Mouse (Mus musculus) neural tube, embryonic 11.5 days (tissue): ENCODE data around the gene Gatd1. TPM values are rescaled to one million over a fixed set of nuclear protein-coding genes. Genes with fewer than 3 reads are reported as not detected.

ENCODE experiments used
- ATAC-seq: fragments of 200-750 bp; cut with Nextera tagmentation; 2 replicates; pipeline ENCODE4 v1.8.0; 2017; ENCODE audit warnings: moderate number of reproducible peaks, mild to moderate bottlenecking, moderate TSS enrichment, moderate library complexity; ENCODE audit not compliant: insufficient read depth, low FRiP score, low TSS enrichment
- DNase-seq: peaks from one replicate; pipeline ENCODE4 v3.0.0-alpha.2; 2015; ENCODE audit warnings: low spot score
- H3K27ac ChIP-seq: fragments of 300-500 bp; sonication (generic); 2 replicates; pipeline ENCODE4 v1.5.1; 2014; ENCODE audit warnings: low read depth, mild to moderate bottlenecking, low read length
- H3K27me3 ChIP-seq: fragments of 300-500 bp; sonication (generic); 2 replicates; pipeline ENCODE4 v1.6.1; 2014; ENCODE audit warnings: mild to moderate bottlenecking, low read length, mixed read lengths; ENCODE audit not compliant: control insufficient read depth, insufficient read depth
- H3K36me3 ChIP-seq: fragments of 300-500 bp; sonication (generic); 2 replicates; pipeline ENCODE4 v1.6.1; 2014; ENCODE audit warnings: mild to moderate bottlenecking, low read length, moderate library complexity, mixed read lengths; ENCODE audit not compliant: control insufficient read depth, insufficient read depth
- H3K4me1 ChIP-seq: fragments of 300-500 bp; sonication (generic); 2 replicates; pipeline ENCODE4 v1.6.1; 2014; ENCODE audit warnings: low read length, mixed read lengths; ENCODE audit not compliant: control insufficient read depth, insufficient read depth
- H3K4me2 ChIP-seq: fragments of 300-500 bp; sonication (generic); 2 replicates; pipeline ENCODE4 v1.6.1; 2014; ENCODE audit warnings: low read depth, mild to moderate bottlenecking, moderate library complexity
- H3K4me3 ChIP-seq: fragments of 300-500 bp; sonication (generic); 2 replicates; pipeline ENCODE4 v1.5.1; 2014; ENCODE audit warnings: low read depth, low read length
- H3K9ac ChIP-seq: fragments of 300-500 bp; sonication (generic); 2 replicates; pipeline ENCODE4 v1.6.1; 2014; ENCODE audit warnings: mild to moderate bottlenecking, low read length
- H3K9me3 ChIP-seq: fragments of 300-500 bp; sonication (generic); 2 replicates; pipeline ENCODE4 v1.6.1; 2016; ENCODE audit warnings: low read length; ENCODE audit not compliant: control insufficient read depth
- WGBS: fragments of 180-500 bp; shearing (Covaris S2); extraction: QIAGEN DNeasy Blood & Tissue Kit; methylation state at CpG from one replicate; pipeline ENCODE4 v1.1.7; 2014; 5-methylcytosine and 5-hydroxymethylcytosine counted together
- polyA plus RNA-seq: library from polyadenylated mRNA; unstranded; fragments of >200 nt; fragmentation: Nextera tagmentation; extraction: Ambion mirVana; gene quantifications from 2 replicates; pipeline ENCODE4 v1.2.1, GENCODE M21; 2014

Gene Gatd1
- polyA plus RNA-seq, 1 experiment from 2014 or later: 44.1 TPM

DNA sequence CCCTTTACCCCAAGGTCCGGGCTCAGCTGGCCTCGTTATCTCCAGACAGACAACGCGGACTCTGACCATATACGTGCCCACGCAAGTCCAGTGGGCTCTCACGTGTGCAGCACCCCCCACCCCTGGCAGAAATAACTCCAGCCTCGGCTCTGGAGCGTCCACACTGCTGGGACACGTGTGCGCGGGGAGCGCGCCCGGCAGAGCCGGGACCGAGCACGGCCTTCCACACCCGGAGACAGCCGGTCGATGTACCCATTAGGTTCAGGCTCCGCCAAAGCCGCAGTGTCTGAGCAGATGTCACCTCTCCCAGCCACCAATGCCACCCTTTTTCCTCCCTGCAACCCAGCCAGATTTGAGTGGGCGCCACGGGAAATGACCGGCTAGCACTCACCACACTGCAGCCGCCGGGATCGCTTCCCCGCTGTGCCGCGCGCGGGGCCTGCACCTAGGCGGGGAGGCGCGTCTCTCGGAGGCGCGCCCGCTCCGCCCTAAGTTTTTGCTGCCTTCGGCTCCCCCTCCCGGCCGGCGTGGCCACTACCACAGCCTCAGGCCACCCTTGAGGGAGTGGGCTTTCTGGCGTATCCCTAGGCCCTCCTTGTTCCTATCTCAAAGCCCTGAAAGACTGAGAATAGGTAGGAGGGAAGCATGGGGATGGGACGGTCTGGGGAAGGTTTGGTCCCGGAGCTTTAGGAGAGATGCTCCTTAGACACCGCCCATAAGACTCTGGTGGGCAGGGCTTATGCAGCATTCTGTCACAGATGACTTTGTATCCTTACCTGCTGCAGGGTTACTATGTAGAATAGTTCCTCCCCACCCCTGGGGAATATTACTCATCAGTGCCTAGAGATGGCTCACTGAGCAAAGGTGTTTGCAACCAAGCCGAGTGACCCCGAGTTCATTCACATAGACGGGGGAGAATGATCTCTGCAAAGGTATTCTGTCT lies 23.5 kb upstream of the Gatd1 start, which contains the start of gene Slc25a22:
Gene Slc25a22 (minus strand): TSS at position 715 of the 943 bp plus-strand sequence.
- Histone ChIP-seq H3K9ac (peak within 1 kb of the TSS; percentile 77), H3K27ac (0 out of 2 replicates have a peak within 1 kb of the TSS, but pooled peaks have one; percentile 23), H3K9me3 (no peaks in the 10 kb centered on the region), H3K4me2 (peak within 1 kb of the TSS; percentile 85), H3K4me3 (peak within 1 kb of the TSS; percentile 63), H3K27me3 (no peaks in the 10 kb centered on the region), H3K36me3 (peaks cover 5% of the 10 kb centered on the region), H3K4me1 (peaks cover 31% of the 10 kb centered on the region)
- DNase-seq: peak; percentile 90
- WGBS: 7% methylated on average over 53 of the region's 53 CpGs
- peak; percentile 68 for ATAC-seq

- H3K36me3 ChIP-seq: peaks cover 8% of the 10 kb centered on the region
- ATAC-seq: no peak
Observed at GRCm38 (mm10) chr7:141436523-141436892, 22.6 kb upstream of the Gatd1 start.

GRCm38 (mm10) chr7:141435856-141436522 lies 22.1 kb upstream of the Gatd1 start:
- no peak for DNase-seq
- H3K36me3 ChIP-seq: peaks cover 7% of the 10 kb centered on the region
- peaks cover 26% of the 10 kb centered on the region for H3K4me1 ChIP-seq

More at GRCm38 (mm10) chr7:141436523-141436892, 22.6 kb upstream of the Gatd1 start:
- 64% methylated on average over 2 of the region's 2 CpGs for WGBS
- H3K4me3 ChIP-seq: peak overlapping the region; percentile 63
- H3K27me3 ChIP-seq: no peaks in the 10 kb centered on the region
- no peak overlapping the region for H3K27ac ChIP-seq
- no peaks in the 10 kb centered on the region for H3K9me3 ChIP-seq
- H3K4me2 ChIP-seq: peak overlapping the region; percentile 85
- peak overlapping the region; percentile 77; the same call in 1 of the 2 replicates for H3K9ac ChIP-seq
- no peak for DNase-seq
- peaks cover 26% of the 10 kb centered on the region for H3K4me1 ChIP-seq

DNA sequence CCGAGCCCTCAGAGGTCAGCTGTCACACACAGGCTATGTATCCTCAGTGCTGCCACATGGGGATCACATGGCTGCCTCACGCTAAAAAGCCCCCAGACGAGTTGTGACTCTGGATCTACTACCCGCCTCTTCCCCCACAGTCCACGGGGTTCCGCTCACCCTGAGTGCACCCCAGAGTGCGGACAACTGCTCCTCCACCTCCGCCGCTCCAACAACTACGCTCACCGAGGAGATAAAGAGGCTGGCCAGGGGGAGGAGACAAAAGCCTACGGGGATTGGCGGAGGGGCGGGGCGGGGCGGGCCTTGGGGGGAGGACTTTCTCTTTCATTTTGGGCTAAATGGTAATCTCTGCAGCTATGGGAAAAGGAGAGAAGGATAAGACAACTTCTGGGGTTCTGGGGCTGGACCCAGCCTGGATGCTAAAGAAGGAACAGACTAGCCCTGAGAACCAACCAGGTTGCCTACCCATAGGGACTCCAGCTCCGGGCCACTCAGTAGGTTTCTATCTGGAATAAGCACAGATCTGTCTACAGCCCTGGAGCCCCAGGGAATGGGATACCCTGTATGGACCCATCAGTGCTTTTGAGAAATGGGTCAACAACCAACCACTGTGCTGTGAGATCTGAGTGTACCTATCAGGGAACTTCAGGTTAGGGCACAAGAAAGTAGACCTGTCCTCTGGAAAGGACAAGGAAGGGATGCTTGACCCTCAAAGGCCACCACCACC lies 21.4 kb upstream of the Gatd1 start:
- H3K4me2 ChIP-seq: peak overlapping the region; percentile 74
- ATAC-seq: no peak; the same call in 1 of the 2 replicates
- H3K27me3 ChIP-seq: no peaks in the 10 kb centered on the region
- WGBS: 4% methylated on average over 17 of the region's 17 CpGs
- H3K4me1 ChIP-seq: peaks cover 26% of the 10 kb centered on the region
- peak overlapping the region; percentile 45 for H3K4me3 ChIP-seq
- peak overlapping the region; percentile 24 for H3K27ac ChIP-seq
- H3K36me3 ChIP-seq: peaks cover 9% of the 10 kb centered on the region
- DNase-seq: peak; percentile 55
- H3K9me3 ChIP-seq: no peaks in the 10 kb centered on the region
- peak overlapping the region; percentile 69 for H3K9ac ChIP-seq

More at GRCm38 (mm10) chr7:141435856-141436522, 22.1 kb upstream of the Gatd1 start:
- WGBS: 78% methylated on average over 9 of the region's 9 CpGs
- Histone ChIP-seq H3K4me3 (peak overlapping the region; percentile 63), H3K27me3 (no peaks in the 10 kb centered on the region), H3K4me2 (peak overlapping the region; percentile 85), H3K9ac (no peak overlapping the region), H3K27ac (no peak overlapping the region), H3K9me3 (no peaks in the 10 kb centered on the region)
- ATAC-seq: no peak

GRCm38 (mm10) chr7:141434464-141434863 lies 20.5 kb upstream of the Gatd1 start:
- ATAC-seq (no peak; the same call in 1 of the 2 replicates), DNase-seq (peak; percentile 52)
- H3K27me3 ChIP-seq: no peaks in the 10 kb centered on the region
- peaks cover 9% of the 10 kb centered on the region for H3K36me3 ChIP-seq
- no peaks in the 10 kb centered on the region for H3K9me3 ChIP-seq
- peak overlapping the region; percentile 74 for H3K4me2 ChIP-seq
- 14% methylated on average over 8 of the region's 8 CpGs for WGBS
- H3K27ac ChIP-seq: peak overlapping the region; percentile 24
- peak overlapping the region; percentile 45 for H3K4me3 ChIP-seq
- peak overlapping the region; percentile 69 for H3K9ac ChIP-seq
- peaks cover 30% of the 10 kb centered on the region for H3K4me1 ChIP-seq

DNA sequence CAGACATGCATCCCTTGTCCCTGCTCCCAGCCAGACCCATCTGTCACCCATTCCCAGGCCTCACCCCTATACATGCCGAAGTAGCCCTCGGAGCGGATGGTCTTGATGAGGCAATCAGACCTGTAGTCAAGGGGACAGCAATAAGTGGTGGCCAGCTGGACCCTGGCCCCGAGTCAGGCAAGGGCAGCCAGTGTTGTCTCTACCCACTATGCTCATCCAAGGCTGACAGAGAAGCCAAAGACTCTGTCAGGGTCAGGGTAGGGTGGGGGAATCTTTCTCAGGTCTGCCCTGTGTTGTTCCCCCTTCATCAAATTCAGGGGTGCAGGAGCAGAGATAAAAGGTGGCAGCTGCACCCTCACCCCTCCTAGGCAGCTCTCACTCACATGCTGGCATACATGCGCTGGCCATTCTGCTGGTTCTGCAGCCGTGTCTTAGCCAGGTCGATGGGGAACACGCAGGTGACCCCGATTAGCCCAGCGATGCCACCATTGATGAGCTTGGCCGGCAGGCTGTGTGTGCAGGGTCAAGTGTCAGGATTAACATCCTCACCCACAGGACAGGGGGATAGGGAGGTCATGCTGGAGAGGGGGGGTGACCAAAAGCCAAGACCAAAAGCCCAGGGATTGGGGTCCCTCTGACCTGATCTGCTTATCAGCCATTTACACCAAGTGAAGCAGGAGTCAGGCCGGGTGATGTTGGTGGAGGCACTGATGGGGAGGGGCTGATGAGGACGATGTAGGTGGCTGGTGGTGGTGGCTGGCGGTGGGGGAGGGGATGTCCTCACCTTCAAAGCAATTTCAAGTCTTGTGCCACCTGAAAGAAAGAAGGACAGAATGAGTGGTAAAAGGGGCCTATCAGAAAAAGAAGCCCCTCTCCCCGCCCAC lies 19.8 kb upstream of the Gatd1 start:
- Histone ChIP-seq H3K27ac (0 out of 2 replicates have a peak overlapping the region, but pooled peaks have one; percentile 6), H3K9ac (peak overlapping the region; percentile 69), H3K36me3 (peaks cover 9% of the 10 kb centered on the region), H3K27me3 (no peaks in the 10 kb centered on the region), H3K4me3 (peak overlapping the region; percentile 45), H3K9me3 (no peaks in the 10 kb centered on the region), H3K4me2 (peak overlapping the region; percentile 74), H3K4me1 (peaks cover 37% of the 10 kb centered on the region)
- DNase-seq: no peak
- no peak for ATAC-seq
- 77% methylated on average over 15 of the region's 15 CpGs for WGBS

- Histone ChIP-seq H3K9ac (no peak overlapping the region; the same call in 1 of the 2 replicates), H3K4me1 (peaks cover 37% of the 10 kb centered on the region), H3K4me3 (no peak overlapping the region), H3K27ac (no peak overlapping the region), H3K9me3 (no peaks in the 10 kb centered on the region), H3K27me3 (no peaks in the 10 kb centered on the region), H3K36me3 (peaks cover 9% of the 10 kb centered on the region), H3K4me2 (no peak overlapping the region)
- no peak for DNase-seq
- no peak for ATAC-seq
- WGBS: 87% methylated on average over 6 of the region's 6 CpGs
Observed at GRCm38 (mm10) chr7:141432741-141433516, 19.0 kb upstream of the Gatd1 start.
